Mouse (Mus musculus) hematopoietic multipotent progenitor cell, adult 10-12 weeks (in vitro differentiated cells): ENCODE measurements around the gene Cdc40. TPM values are rescaled to one million over a fixed set of nuclear protein-coding genes. Genes with fewer than 3 reads are reported as not detected.

Experiments used
- polyA plus RNA-seq: library from polyadenylated mRNA; stranded (reverse); fragments of >175 nt; gene quantifications from 2 replicates; pipeline ENCODE4 v1.2.3, GENCODE M21; 2012; ENCODE audit warnings: low replicate concordance

Cdc40 gene
- polyA plus RNA-seq, result 1.9 and 17.0 TPM in 2 replicates

DNA sequence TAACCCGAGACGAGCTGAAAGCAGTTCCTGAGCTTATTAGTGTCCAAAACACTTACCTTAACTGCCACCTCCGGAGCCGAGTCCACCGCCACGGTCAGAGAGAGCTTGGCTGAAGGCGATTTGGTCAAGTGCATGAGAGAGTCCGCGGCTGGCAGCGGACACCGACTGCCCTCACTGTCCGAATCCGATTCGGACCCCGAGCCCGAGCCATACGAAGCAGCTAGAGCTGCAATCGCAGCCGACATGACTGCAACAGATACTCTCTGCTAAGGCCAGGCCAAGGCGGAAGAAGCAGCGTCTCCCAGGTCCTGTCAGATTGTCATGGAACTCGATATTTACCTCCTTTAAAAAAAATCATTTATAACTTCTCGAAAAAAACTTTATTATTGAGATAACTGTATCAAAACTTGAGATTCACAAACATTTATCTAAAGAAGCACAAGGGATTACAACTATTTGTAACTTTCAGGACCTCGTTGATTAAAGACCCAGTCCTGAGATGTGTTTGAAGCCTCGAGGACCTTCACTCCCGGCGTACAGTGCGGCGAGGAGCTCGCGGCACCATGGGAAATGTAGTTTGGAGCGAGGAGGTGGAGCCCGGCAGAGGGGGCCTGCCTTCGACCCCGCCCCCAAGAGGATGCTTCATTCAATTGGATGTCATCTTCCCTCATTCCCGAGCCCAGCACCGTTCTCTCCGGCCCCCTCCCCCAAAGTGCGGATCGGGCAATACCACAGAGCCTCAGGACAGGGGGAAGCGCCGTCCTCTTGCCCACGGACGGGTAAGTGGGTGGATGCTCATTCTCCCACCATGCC, at the start of gene Cdc40, which contains the start of gene Wasf1:
Cdc40 (minus strand) TSS at position 481 of the 813 bp plus-strand sequence.
Wasf1 (plus strand) TSS at position 645 of the 813 bp plus-strand sequence.

Other genes starting within 250 kb of the Cdc40 start
- 0.17 TPM in 1 of 2 replicates, not detected in the other for gene Mettl24, start 200.0 kb downstream of the Cdc40 start, polyA plus RNA-seq
- 0.10 TPM in 1 of 2 replicates, not detected in the other for gene Wasf1, start 164 bp upstream of the Cdc40 start, polyA plus RNA-seq
- gene Gpr6, start 189.0 kb upstream of the Cdc40 start, polyA plus RNA-seq, result not detected in 2 replicates